Mouse (Mus musculus): Measurements from ENCODE around the gene Kank4.

DNA sequence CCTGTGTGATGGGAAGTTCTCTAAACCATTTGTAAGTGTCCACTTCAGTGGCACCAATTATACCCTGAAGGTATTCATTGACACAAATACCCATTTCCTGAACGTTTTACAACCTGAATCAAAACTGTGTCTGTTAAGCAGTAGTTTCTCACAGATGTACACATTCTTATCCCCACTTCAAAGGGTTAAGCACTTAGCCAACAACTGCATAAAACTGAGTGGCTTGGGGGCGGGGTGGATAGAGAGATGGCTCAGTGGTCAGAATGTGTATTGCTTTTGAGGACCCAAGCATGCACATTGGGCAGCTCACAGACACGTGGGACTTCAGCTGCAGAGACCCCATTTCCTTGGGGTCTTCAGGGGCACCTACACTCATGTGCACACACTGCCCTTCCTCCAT lies 29.1 kb upstream of the Kank4 start:
- no peak for TF ChIP-seq CTCF (IDR thresholded peaks at IDR 0.05; ENCODE audit: low read depth)
- no peak for TF ChIP-seq EP300 (IDR thresholded peaks at IDR 0.05; ENCODE audit: low read depth)

Measured in liver, postnatal 0 days (tissue).